Mouse (Mus musculus) thymus, postnatal 14 days (tissue): Measurements from ENCODE around the gene Pdcl2.

Source experiments
- DNase-seq: peaks from one replicate; pipeline ENCODE4 v3.0.0; 2021

The Pdcl2 gene

DNA sequence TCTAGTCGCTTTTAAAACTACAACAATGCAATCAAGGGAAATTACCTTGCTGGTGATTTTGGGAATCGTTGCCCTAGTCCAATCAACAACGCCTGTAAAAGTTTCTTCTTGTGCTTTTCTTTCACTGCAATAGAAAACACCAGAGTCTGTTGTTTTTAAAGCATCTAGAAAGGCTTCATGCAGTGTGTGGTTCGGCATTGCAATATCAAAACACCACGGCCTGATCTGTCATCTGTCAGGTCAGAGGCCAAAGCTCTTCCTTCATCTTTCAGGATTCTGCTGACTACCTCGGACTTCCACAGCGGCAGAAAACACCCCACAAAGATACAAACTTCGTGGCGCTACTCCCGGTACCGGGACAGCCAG lies 27.6 kb downstream of the Pdcl2 start:
- DNase-seq: no peak

DNA sequence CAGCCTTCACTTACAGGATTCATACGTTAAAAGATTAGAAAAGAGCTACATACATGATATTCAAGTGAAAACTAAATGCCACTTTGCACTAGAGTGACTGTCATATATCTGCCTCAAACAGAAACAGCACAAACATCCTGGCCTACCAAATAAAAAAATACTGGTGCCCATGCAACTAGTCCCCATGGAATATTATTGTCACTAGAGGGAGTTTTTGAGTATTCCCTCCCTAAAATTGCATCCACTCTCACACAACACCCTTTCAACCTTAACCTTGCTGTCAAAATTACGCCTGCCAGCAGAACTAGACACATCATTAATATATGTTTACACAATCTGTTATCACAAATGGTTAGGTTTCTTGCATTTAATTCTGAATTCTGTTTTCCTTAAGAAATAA lies 28.9 kb downstream of the Pdcl2 start:
- DNase-seq: no peak

DNA sequence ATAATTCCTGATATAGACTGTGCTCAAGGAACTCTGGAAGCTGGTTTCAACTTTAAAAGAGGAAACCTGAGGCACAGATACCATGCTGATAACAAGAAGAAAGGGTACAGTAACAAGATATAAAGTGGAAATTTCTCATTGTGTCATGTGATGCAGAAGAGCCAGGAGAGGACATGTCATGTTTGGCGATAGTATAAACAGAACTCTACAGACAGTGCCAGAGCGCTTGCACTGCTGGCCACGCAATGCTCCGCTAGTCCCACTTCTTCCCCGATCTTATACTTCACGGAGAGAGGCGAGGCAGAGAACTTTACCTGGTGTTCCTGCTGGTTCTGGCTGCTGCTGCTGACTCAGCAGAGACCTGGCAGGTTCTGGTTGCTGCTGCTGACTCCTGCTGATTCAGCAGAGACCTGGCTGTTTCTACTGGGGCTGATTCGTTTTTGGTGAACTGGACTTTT lies 41.7 kb downstream of the Pdcl2 start:
- DNase-seq: no peak

DNA sequence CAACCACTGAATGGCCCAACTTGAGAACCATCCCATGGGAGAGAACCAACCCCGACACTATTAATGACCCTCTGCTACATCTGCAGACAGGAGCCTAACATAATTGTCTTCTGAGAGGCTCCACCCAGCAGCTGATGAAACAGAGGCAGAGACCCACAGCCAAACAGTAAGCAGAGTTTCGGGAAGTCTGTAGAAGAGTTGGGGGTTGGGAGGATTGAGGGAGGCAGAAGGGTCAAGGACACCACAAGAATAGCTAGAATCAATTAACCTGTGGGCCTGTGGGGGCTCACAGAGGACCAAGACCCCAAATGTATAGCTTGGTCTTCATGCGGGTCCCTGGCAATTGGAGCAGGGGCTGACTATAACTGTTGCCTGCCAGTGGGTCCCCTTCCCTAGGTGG lies 42.7 kb downstream of the Pdcl2 start:
- DNase-seq: no peak

DNA sequence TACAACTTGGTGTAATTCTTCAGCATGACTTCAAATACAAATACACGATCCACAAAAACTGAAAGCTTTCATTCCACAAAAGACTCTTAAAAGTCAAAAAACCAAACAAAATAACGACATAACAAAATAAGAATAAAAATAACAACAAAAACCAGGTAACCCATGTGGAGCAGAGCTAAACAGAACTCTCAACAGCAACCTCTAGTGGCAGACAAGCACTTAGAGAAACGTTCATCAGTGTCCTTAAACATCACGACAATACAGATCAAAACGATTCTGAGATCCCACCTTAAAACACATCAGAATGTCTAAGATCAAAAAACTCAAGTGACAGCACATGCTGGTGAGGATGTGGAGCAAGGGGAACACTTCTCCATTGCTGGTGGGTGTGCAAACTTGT lies 43.9 kb downstream of the Pdcl2 start:
- no peak for DNase-seq

DNA sequence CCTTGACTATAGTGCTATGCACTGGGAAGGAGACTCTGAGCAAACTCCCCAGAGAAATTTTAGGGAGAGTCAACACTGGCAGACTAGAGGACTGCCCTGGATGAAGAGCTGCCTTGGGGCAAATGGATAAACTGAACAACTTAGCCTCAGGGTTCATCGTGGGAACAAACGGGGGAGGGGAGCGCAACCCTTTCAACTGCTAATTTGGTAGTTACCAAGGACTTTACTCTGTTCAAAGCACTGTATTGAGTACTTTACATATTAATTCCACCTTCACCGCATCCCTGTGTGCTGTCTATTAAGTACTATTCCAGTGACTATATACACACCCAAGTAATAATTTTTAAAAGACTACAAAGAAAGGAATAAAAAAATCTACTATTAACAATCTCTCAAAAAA lies 45.3 kb downstream of the Pdcl2 start:
- DNase-seq: no peak

DNA sequence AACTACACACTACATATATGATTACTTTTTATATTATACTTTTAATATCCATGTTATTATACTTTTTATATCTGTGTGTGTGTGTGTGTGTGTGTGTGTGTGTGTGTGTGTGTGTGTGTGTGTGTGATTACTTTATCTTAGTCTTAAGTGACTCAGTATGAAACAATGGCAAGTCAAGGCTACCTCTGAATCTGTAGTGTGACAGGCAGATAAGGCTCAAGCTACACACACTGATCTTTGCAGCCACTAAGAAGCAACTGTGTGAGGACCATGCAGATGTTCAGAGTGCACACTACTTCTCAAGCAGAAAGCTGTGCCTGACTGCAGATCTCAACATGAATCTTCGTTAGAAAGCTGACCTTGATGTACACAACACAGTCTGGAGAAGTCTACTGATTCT lies 47.1 kb downstream of the Pdcl2 start:
- DNase-seq: no peak

DNA sequence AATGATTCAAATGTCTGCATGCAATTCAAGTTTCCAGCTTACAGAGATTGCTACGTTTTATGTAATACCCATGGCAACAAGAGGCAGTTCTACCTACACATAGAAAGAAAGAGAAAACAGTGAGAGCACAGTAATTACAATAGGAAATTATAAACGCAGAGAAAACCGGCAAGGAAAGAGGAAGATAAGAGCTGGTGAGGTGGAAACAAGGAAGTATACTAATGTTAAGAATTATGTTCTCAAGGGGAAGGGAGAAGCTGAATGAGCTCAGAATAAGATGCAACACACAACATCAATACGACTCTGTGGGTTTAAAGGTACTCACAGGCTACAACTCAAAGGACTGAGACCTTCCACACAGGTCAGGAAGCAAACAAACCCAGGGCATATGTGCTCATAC lies 56.0 kb downstream of the Pdcl2 start:
- DNase-seq: no peak
